Comparison of ENCODE assay signal across 7 mouse cellular contexts in the genomic region with DNA sequence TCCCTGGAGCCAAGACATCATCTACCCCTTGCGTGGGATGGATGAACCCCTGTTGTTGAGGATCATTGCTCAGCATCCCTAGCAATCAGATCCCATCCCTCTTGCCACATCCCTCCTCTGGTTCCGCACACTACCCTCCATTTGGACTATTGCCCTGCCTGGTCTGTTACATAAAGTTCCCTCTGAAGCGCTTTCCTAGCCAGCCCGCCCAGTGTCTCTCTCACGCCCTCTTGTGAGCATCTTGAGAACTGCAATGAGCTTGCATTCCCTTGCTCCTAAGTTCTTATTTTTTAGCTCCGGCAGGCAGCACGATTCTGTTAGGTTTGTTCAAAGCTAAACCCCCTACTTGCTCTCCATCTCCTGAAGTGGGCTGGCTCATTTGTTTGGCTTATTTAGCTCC. TPM values are rescaled to one million over a fixed set of nuclear protein-coding genes. Genes with fewer than 3 reads are reported as not detected.
A peak's percentile ranks its signal among the peaks of the same experiment; 100 is the strongest.
DNase-seq lines count a peak whose midpoint lies in the region; TF ChIP-seq lines count a peak whose summit lies in the region.

No protein-coding gene starts in this region.

- 14% methylated on average over 7 of the region's 7 CpGs for WGBS in kidney, adult 2 months
- WGBS in thymus, adult 2 months: 30% methylated on average over 7 of the region's 7 CpGs

- H3K4me3 ChIP-seq in E14TG2a.4 (replicated peaks; ENCODE audit: low read length): no peak overlapping the region
- no peak overlapping the region for H3K4me3 ChIP-seq in kidney, adult 2 months (ENCODE audit: insufficient read depth, low read depth, low read length)
- no peak overlapping the region for H3K4me3 ChIP-seq in thymus, adult 2 months (ENCODE audit: control insufficient read depth, insufficient read depth, low read length)

- no peak for TF ChIP-seq POLR2A in kidney, adult 2 months (IDR thresholded peaks at IDR 0.05; ENCODE audit: low read depth, low read length)
- no peak for TF ChIP-seq POLR2A in thymus, adult 2 months (IDR thresholded peaks at IDR 0.05; ENCODE audit: control insufficient read depth, extremely low read depth, insufficient read depth, low read length, poor library complexity)

- peak; percentile 47 for DNase-seq in MEL-GATA-1-ER (ENCODE audit: extremely low read depth, low read depth)
- DNase-seq in cerebellum, postnatal 10 days: peak; percentile 70 to 82
- DNase-seq in kidney, adult 2 months: peak; percentile 93
- DNase-seq in left cerebral cortex, postnatal 4 days: peak; percentile 48
- DNase-seq in retina, postnatal 1 day: peak; percentile 65
- DNase-seq in thymus, adult 2 months: no peak

- peak overlapping the region; percentile 22 for H3K27ac ChIP-seq in kidney, adult 2 months (ENCODE audit: insufficient read depth, low read depth, low read length)
- no peak overlapping the region for H3K27ac ChIP-seq in thymus, adult 2 months (ENCODE audit: control insufficient read depth, insufficient read depth, low read length)

- H3K9me3 ChIP-seq in E14TG2a.4 (ENCODE audit: low read length): no peaks in the 10 kb centered on the region

- TF ChIP-seq CTCF in E14TG2a.4 (conservative IDR thresholded peaks at IDR 0.05; ENCODE audit: low read length): peak; percentile 97
- peak; percentile 93 for TF ChIP-seq CTCF in kidney, adult 2 months (conservative IDR thresholded peaks at IDR 0.05; ENCODE audit: insufficient read depth, insufficient read length, low read depth, low read length)
- no peak for TF ChIP-seq CTCF in thymus, adult 2 months (IDR thresholded peaks at IDR 0.05; ENCODE audit: borderline replicate concordance, control insufficient read depth, extremely low read depth, insufficient read depth, low read length, poor library complexity)

- no peaks in the 10 kb centered on the region for H3K4me1 ChIP-seq in E14TG2a.4 (replicated peaks; ENCODE audit: low read depth, low read length)
- H3K4me1 ChIP-seq in kidney, adult 2 months (ENCODE audit: control insufficient read depth, insufficient read depth, low read length): peaks cover 11% of the 10 kb centered on the region; the same call in 1 of the 2 replicates
- no peaks in the 10 kb centered on the region for H3K4me1 ChIP-seq in thymus, adult 2 months (replicated peaks; ENCODE audit: control insufficient read depth, insufficient read depth, low read length)

- intact Hi-C loops in left cerebral cortex, postnatal 4 days (cut with DNase I): no loop called here

- no peaks in the 10 kb centered on the region for H3K36me3 ChIP-seq in E14TG2a.4 (ENCODE audit: insufficient read depth, low read length)
- H3K36me3 ChIP-seq in kidney, adult 2 months (ENCODE audit: control insufficient read depth, insufficient read depth, low read length): no peaks in the 10 kb centered on the region
- no peaks in the 10 kb centered on the region for H3K36me3 ChIP-seq in thymus, adult 2 months (ENCODE audit: control insufficient read depth, insufficient read depth, low read length)

- H3K27me3 ChIP-seq in E14TG2a.4 (ENCODE audit: insufficient read depth, low read length): peaks cover 16% of the 10 kb centered on the region
- H3K27me3 ChIP-seq in kidney, adult 2 months (replicated peaks; ENCODE audit: control insufficient read depth, insufficient read depth, low read length): no peaks in the 10 kb centered on the region
- no peaks in the 10 kb centered on the region for H3K27me3 ChIP-seq in thymus, adult 2 months (ENCODE audit: control insufficient read depth, insufficient read depth, low read length)

RNA-seq across cellular contexts. Expression of gene Acsm5, which starts 6.2 kb away (rescaled TPM):
- 78.2 and 91.7 TPM in 2 replicates for polyA plus RNA-seq in kidney, adult 2 months (2012; rRNA removed)
- total RNA-seq in left cerebral cortex, postnatal 4 days (2021): not detected
- 0.32 and 0.58 TPM in 2 replicates for polyA plus RNA-seq in thymus, adult 2 months (2012; rRNA removed)

RNA-seq across cellular contexts. Expression of gene Pdilt, which starts 10.2 kb away (rescaled TPM):
- 1.4 and 2.2 TPM in 2 replicates for polyA plus RNA-seq in kidney, adult 2 months (2012; rRNA removed)
- not detected for total RNA-seq in left cerebral cortex, postnatal 4 days (2021)
- not detected in 2 replicates for polyA plus RNA-seq in thymus, adult 2 months (2012; rRNA removed)

RNA-seq across cellular contexts. Expression of gene Umod, which starts 34.0 kb away (rescaled TPM):
- polyA plus RNA-seq in kidney, adult 2 months (2012; rRNA removed): 2,888 and 4,030 TPM in 2 replicates
- total RNA-seq in left cerebral cortex, postnatal 4 days (2021): not detected
- 0.83 and 2.2 TPM in 2 replicates for polyA plus RNA-seq in thymus, adult 2 months (2012; rRNA removed)

RNA-seq across cellular contexts. Expression of gene Acsm2, which starts 41.1 kb away (rescaled TPM):
- 980 and 1,120 TPM in 2 replicates for polyA plus RNA-seq in kidney, adult 2 months (2012; rRNA removed)
- total RNA-seq in left cerebral cortex, postnatal 4 days (2021): not detected
- polyA plus RNA-seq in thymus, adult 2 months (2012; rRNA removed): 0.09 and 0.65 TPM in 2 replicates

RNA-seq across cellular contexts. Expression of gene Gp2, which starts 54.0 kb away (rescaled TPM):
- 2.6 and 3.5 TPM in 2 replicates for polyA plus RNA-seq in kidney, adult 2 months (2012; rRNA removed)
- not detected for total RNA-seq in left cerebral cortex, postnatal 4 days (2021)
- 7.5 and 11.6 TPM in 2 replicates for polyA plus RNA-seq in thymus, adult 2 months (2012; rRNA removed)

Comparison
In these comparisons a context has a peak if more than half of its experiments do, and no peak if none do; other contexts are left out.
1. RNA of gene Acsm5, which starts 6.2 kb away (polyA plus RNA-seq): 78.2 to 91.7 TPM in kidney, adult 2 months; 0.32 to 0.58 TPM in thymus, adult 2 months; every median in the first group is over 10 times any median in the second.
2. RNA of gene Umod, which starts 34.0 kb away (polyA plus RNA-seq): 2,888 to 4,030 TPM in kidney, adult 2 months; 0.83 to 2.2 TPM in thymus, adult 2 months; every median in the first group is over 100 times any median in the second.